Mouse (Mus musculus): ENCODE results near the gene Ubald2.
A peak's percentile ranks its signal among the peaks of the same experiment; 100 is the strongest.

Ubald2 gene

GRCm38 (mm10) chr11:116434287-116434966, 533 bp downstream of the Ubald2 start:
- DNase-seq (ENCODE audit: low spot score) = peak; percentile 72

GRCm38 (mm10) chr11:116434967-116435752, 1.3 kb downstream of the Ubald2 start:
- DNase-seq (ENCODE audit: low spot score) = no peak

- no peak for DNase-seq (ENCODE audit: low spot score)
These were observed 2.3 kb downstream of the Ubald2 start for GRCm38 (mm10) chr11:116435992-116436724.

GRCm38 (mm10) chr11:116436725-116437331, 2.9 kb downstream of the Ubald2 start:
- DNase-seq (ENCODE audit: low spot score) = no peak

GRCm38 (mm10) chr11:116437541-116437940, 3.6 kb downstream of the Ubald2 start:
- no peak for DNase-seq (ENCODE audit: low spot score)

GRCm38 (mm10) chr11:116439269-116440240, 5.7 kb downstream of the Ubald2 start:
- DNase-seq (ENCODE audit: low spot score) = no peak

GRCm38 (mm10) chr11:116440408-116441068, 6.6 kb downstream of the Ubald2 start:
- no peak for DNase-seq (ENCODE audit: low spot score)

GRCm38 (mm10) chr11:116442129-116442866, 8.4 kb downstream of the Ubald2 start:
- no peak for DNase-seq (ENCODE audit: low spot score)

GRCm38 (mm10) chr11:116442867-116443177, 8.9 kb downstream of the Ubald2 start:
- no peak for DNase-seq (ENCODE audit: low spot score)

GRCm38 (mm10) chr11:116443311-116443710, 9.4 kb downstream of the Ubald2 start:
- no peak for DNase-seq (ENCODE audit: low spot score)

- no peak for DNase-seq (ENCODE audit: low spot score)
These were observed 10.0 kb downstream of the Ubald2 start for GRCm38 (mm10) chr11:116443935-116444334.

GRCm38 (mm10) chr11:116445596-116446307, 11.9 kb downstream of the Ubald2 start:
- peak; percentile 97 for DNase-seq (ENCODE audit: low spot score)

- no peak for DNase-seq (ENCODE audit: low spot score)
These were observed 12.5 kb downstream of the Ubald2 start for GRCm38 (mm10) chr11:116446308-116446887.

- DNase-seq (ENCODE audit: low spot score) = no peak
These were observed 13.9 kb downstream of the Ubald2 start for GRCm38 (mm10) chr11:116447822-116448221.

- no peak for DNase-seq (ENCODE audit: low spot score)
These were observed 15.4 kb downstream of the Ubald2 start for GRCm38 (mm10) chr11:116449341-116449740.

- no peak for DNase-seq (ENCODE audit: low spot score)
These were observed 20.0 kb downstream of the Ubald2 start for GRCm38 (mm10) chr11:116453889-116454288.

GRCm38 (mm10) chr11:116456234-116456633, 22.3 kb downstream of the Ubald2 start:
- DNase-seq (ENCODE audit: low spot score) = no peak

GRCm38 (mm10) chr11:116459786-116460185, 25.9 kb downstream of the Ubald2 start:
- DNase-seq (ENCODE audit: low spot score) = no peak

- no peak for DNase-seq (ENCODE audit: low spot score)
These were observed 29.4 kb downstream of the Ubald2 start for GRCm38 (mm10) chr11:116463338-116463737.
